Mouse (Mus musculus) ES-E14 (cell line): ENCODE results near the gene Gpsm2. TPM values are rescaled to one million over a fixed set of nuclear protein-coding genes. Genes with fewer than 3 reads are reported as not detected.

Experiments used
- DNase-seq: peaks from one replicate; pipeline ENCODE4 v3.0.0-alpha.2; 2013; ENCODE audit warnings: low read depth, low spot score
- H3K27ac ChIP-seq: 2 replicates; pipeline ENCODE4 v1.5.1; 2012; ENCODE audit warnings: low read depth, mild to moderate bottlenecking, low read length, moderate library complexity, mixed read lengths; ENCODE audit not compliant: poor library complexity, insufficient read depth, severe bottlenecking
- H3K36me3 ChIP-seq: 2 replicates; pipeline ENCODE4 v1.6.1; 2012; ENCODE audit warnings: mild to moderate bottlenecking, low read length, moderate library complexity, mixed read lengths; ENCODE audit not compliant: control insufficient read depth, poor library complexity, insufficient read depth, severe bottlenecking
- H3K4me1 ChIP-seq, 2 experiments: fragments of 150-350 bp in 1 of 2; sonication (generic) in 1 of 2; 2 replicates each; pipeline ENCODE4 v1.6.1; 2012; ENCODE audit warnings: low read length in 2 of 2, mild to moderate bottlenecking in 1 of 2, mixed read lengths in 1 of 2; ENCODE audit not compliant: control insufficient read depth in 2 of 2, insufficient read depth in 2 of 2, poor library complexity in 1 of 2
- H3K4me3 ChIP-seq, 2 experiments: fragments of 150-350 bp in 1 of 2; sonication (generic) in 1 of 2; 2 replicates each; pipeline ENCODE4 v1.5.1; 2012; ENCODE audit warnings: low read length in 2 of 2, low read depth in 1 of 2, mild to moderate bottlenecking in 1 of 2, mixed read lengths in 1 of 2; ENCODE audit not compliant: insufficient read depth in 1 of 2, poor library complexity in 1 of 2, severe bottlenecking in 1 of 2
- H3K9ac ChIP-seq: 2 replicates; pipeline ENCODE4 v1.6.1; 2012; ENCODE audit warnings: low read depth, mild to moderate bottlenecking, low read length, mixed read lengths; ENCODE audit not compliant: poor library complexity, insufficient read depth, severe bottlenecking
- H3K9me3 ChIP-seq: fragments of 150-350 bp; sonication (generic); 2 replicates; pipeline ENCODE4 v1.6.1; 2012; ENCODE audit warnings: low read depth, mild to moderate bottlenecking, low read length; ENCODE audit not compliant: control insufficient read depth, insufficient read depth
- CHD2 ChIP-seq: IDR thresholded peaks from 2 replicates; pipeline ENCODE4 v1.6.1; 2014; ENCODE audit warnings: mild to moderate bottlenecking, low read depth, low read length, inconsistent platforms
- HCFC1 ChIP-seq: IDR thresholded peaks from 2 replicates; pipeline ENCODE4 v1.6.1; 2012; ENCODE audit warnings: low read length, inconsistent platforms, borderline replicate concordance; ENCODE audit not compliant: insufficient read depth
- MAFK ChIP-seq: IDR thresholded peaks from 2 replicates; pipeline ENCODE4 v1.6.1; 2014; ENCODE audit warnings: mild to moderate bottlenecking, low read depth, low read length, inconsistent platforms; ENCODE audit not compliant: insufficient read depth
- ZC3H11A ChIP-seq: IDR thresholded peaks from 2 replicates; pipeline ENCODE4 v1.6.1; 2012; ENCODE audit warnings: low read depth, mild to moderate bottlenecking, inconsistent platforms, low read length, borderline replicate concordance
- ZNF384 ChIP-seq: IDR thresholded peaks from 2 replicates; pipeline ENCODE4 v1.6.1; 2012; ENCODE audit warnings: low read depth, low read length, inconsistent platforms
- in situ Hi-C, 2 experiments: fragments of 600-800 bp; cut with MboI; formaldehyde crosslinking; loops; one replicate each; pipeline ENCODE4 v1.15.1; 2025; ENCODE audit warnings: low sequenced_read_pairs in 2 of 2, inconsistent platforms in 1 of 2; ENCODE audit not compliant: unreplicated experiment in 2 of 2
- total RNA-seq: library from RNA; depleted of rRNA; stranded (reverse); fragments of 300-350 nt; gene quantifications from 2 replicates; pipeline ENCODE4 v1.2.3, GENCODE M21; 2012

The Gpsm2 gene
- total RNA-seq, 1 experiment: 16.2 TPM

DNA sequence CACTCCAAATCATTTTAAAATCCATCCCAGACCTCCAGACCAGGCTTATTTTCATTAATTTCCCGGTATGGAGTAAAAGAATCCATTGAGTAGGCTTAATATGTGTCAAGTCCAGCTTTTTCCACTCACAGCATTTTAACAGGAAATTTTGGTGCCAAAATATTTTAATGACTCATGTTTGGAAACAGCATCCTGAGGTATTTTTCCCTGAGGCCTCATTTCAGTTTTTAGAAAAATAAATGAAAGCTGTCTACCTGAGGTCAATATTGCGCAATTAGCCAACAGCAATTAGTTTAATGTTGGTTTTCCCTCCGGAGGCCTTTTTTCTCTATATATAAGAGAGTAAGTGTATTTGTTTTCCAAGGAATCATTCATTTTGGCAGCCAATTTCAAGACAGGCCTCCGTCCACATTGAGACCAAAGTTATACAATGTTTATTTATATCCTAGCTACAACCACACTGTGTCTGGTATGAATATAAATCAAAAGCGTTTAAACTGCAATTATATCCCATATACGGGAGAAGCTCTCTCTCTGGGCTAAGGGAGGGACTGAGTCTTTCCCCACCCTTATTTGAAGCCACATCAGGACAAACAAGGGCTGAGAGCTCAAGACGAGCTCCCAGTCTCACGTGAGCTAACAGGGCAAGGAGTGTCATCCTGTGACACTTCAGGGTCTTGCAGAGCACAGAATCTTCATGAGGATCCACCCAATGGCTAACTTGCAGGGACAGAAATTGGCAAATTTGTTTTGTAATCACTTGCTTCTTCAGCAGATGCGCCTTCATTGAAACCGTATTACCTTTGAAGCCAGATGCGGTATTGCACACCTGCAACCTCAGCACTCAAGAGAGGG is 37.7 kb upstream of the Gpsm2 start:
- TF ChIP-seq MAFK (no peak), ZC3H11A (no peak), CHD2 (no peak), ZNF384 (no peak), HCFC1 (no peak)
- H3K4me1 ChIP-seq: peaks cover 0 to 3% of the 10 kb centered on the region in 2 experiments; a peak in 1 of 4 replicates
- H3K36me3 ChIP-seq: no peaks in the 10 kb centered on the region
- in situ Hi-C loops: no loop called here
- H3K4me3 ChIP-seq: no peak overlapping the region
- H3K9ac ChIP-seq: no peak overlapping the region
- H3K27ac ChIP-seq: no peak overlapping the region
- H3K9me3 ChIP-seq: no peaks in the 10 kb centered on the region
- DNase-seq: no peak

GRCm38 (mm10) chr3:108757570-108757969 is 35.5 kb upstream of the Gpsm2 start:
- Histone ChIP-seq H3K9me3 (no peaks in the 10 kb centered on the region), H3K4me1 (no peaks in the 10 kb centered on the region), H3K9ac (no peak overlapping the region), H3K36me3 (no peaks in the 10 kb centered on the region), H3K27ac (no peak overlapping the region), H3K4me3 (no peak overlapping the region)
- TF ChIP-seq CHD2 (no peak), ZNF384 (no peak), HCFC1 (no peak), MAFK (no peak), ZC3H11A (no peak)
- DNase-seq: no peak
- in situ Hi-C loops: no loop called here

DNA sequence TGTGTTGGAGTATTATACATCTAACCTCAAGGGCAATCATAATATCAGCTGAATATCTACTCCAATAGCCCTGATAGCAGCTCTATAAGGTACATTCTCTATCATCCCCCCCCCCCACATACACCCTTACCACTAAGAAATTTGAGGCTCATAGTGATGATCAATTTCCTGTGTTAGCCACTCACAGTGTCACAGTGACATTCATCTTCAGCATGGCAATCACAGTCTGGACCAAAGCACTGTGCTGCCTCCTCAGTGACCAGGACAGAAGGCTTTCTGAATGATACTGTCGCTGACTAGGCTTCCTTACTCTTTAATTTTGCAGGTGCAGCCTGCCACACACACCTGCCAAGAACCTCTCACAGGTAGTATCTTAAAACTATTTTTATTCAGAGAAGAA is 34.0 kb upstream of the Gpsm2 start:
- Histone ChIP-seq H3K36me3 (no peaks in the 10 kb centered on the region), H3K9ac (no peak overlapping the region), H3K9me3 (no peaks in the 10 kb centered on the region), H3K27ac (no peak overlapping the region), H3K4me3 (no peak overlapping the region), H3K4me1 (no peaks in the 10 kb centered on the region)
- no peak for DNase-seq
- TF ChIP-seq ZNF384: no peak
- no peak for TF ChIP-seq CHD2
- TF ChIP-seq MAFK: no peak
- no peak for TF ChIP-seq ZC3H11A
- TF ChIP-seq HCFC1: no peak
- in situ Hi-C loops: no loop called here

- no peak for DNase-seq
- no peak overlapping the region for H3K9ac ChIP-seq
- in situ Hi-C loops: no loop called here
- no peaks in the 10 kb centered on the region for H3K4me1 ChIP-seq
- H3K9me3 ChIP-seq: no peaks in the 10 kb centered on the region
- no peak overlapping the region for H3K4me3 ChIP-seq
- no peaks in the 10 kb centered on the region for H3K36me3 ChIP-seq
- TF ChIP-seq CHD2 (no peak), HCFC1 (no peak), ZC3H11A (no peak), ZNF384 (no peak), MAFK (no peak)
- H3K27ac ChIP-seq: no peak overlapping the region
Observed at GRCm38 (mm10) chr3:108755542-108755941, 33.4 kb upstream of the Gpsm2 start.

DNA sequence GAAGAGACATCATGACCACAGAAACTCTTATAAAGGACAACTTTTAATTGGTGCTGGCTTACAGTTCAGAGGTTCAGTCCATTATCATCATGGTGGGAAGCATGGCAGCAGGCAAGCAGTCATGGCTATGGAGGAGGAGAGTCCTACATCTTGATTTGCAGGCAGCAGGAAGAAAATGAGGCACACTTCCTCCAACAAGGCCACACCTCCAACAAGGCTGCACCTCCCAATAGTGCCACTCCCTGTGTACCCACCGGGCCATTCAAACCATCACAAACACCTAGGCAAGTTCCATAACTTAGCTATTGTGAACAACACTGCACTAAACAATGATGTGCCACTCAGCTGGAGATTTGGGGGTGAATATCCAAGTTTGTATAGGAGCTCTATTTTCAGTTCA is 32.4 kb upstream of the Gpsm2 start:
- DNase-seq: no peak
- H3K27ac ChIP-seq: no peak overlapping the region
- H3K36me3 ChIP-seq: no peaks in the 10 kb centered on the region
- in situ Hi-C loops: no loop called here
- no peak overlapping the region for H3K4me3 ChIP-seq
- no peaks in the 10 kb centered on the region for H3K9me3 ChIP-seq
- H3K4me1 ChIP-seq: no peaks in the 10 kb centered on the region
- TF ChIP-seq CHD2 (no peak), ZC3H11A (no peak), MAFK (no peak), ZNF384 (no peak), HCFC1 (no peak)
- H3K9ac ChIP-seq: no peak overlapping the region
